Mouse (Mus musculus) heart, postnatal 0 days (tissue): ENCODE data around the gene Capg. TPM values are rescaled to one million over a fixed set of nuclear protein-coding genes. Genes with fewer than 3 reads are reported as not detected.
A peak's percentile ranks its signal among the peaks of the same experiment; 100 is the strongest.

Source experiments
- ATAC-seq: fragments of 200-750 bp; cut with Nextera tagmentation; 2 replicates; pipeline ENCODE4 v1.8.0; 2017; ENCODE audit warnings: low read depth, moderate number of reproducible peaks, moderate library complexity; ENCODE audit not compliant: insufficient read depth
- DNase-seq: peaks from one replicate; pipeline ENCODE4 v3.0.0-alpha.2; 2016; ENCODE audit warnings: low spot score
- H3K27ac ChIP-seq: fragments of 300-500 bp; sonication (generic); 2 replicates; pipeline ENCODE4 v1.5.1; 2014; ENCODE audit warnings: low read depth, mild to moderate bottlenecking
- H3K27me3 ChIP-seq: fragments of 300-500 bp; sonication (generic); 2 replicates; pipeline ENCODE4 v1.6.1; 2014; ENCODE audit warnings: low read length, mixed read lengths; ENCODE audit not compliant: control insufficient read depth, insufficient read depth
- H3K36me3 ChIP-seq: fragments of 300-500 bp; sonication (generic); replicated peaks from 2 replicates; pipeline ENCODE4 v1.6.1; 2014; ENCODE audit warnings: low read length, mixed read lengths; ENCODE audit not compliant: control insufficient read depth, insufficient read depth
- H3K4me1 ChIP-seq: fragments of 300-500 bp; sonication (generic); 2 replicates; pipeline ENCODE4 v1.6.1; 2014; ENCODE audit warnings: antibody characterized with exemption; ENCODE audit not compliant: control insufficient read depth, insufficient read depth
- H3K4me2 ChIP-seq: fragments of 300-500 bp; sonication (generic); 2 replicates; pipeline ENCODE4 v1.6.1; 2014; ENCODE audit warnings: low read depth, mild to moderate bottlenecking, low read length, moderate library complexity
- H3K4me3 ChIP-seq: fragments of 300-500 bp; sonication (generic); 2 replicates; pipeline ENCODE4 v1.5.1; 2014; ENCODE audit warnings: low read depth, low read length
- H3K9ac ChIP-seq: fragments of 300-500 bp; sonication (generic); replicated peaks from 2 replicates; pipeline ENCODE4 v1.6.1; 2014; ENCODE audit warnings: low read depth, low read length, mixed read lengths
- H3K9me3 ChIP-seq: fragments of 300-500 bp; sonication (generic); replicated peaks from 2 replicates; pipeline ENCODE4 v1.6.1; 2016; ENCODE audit warnings: low read length; ENCODE audit not compliant: control insufficient read depth
- CTCF ChIP-seq: IDR thresholded peaks from 2 replicates; pipeline ENCODE4 v1.5.1; 2016; ENCODE audit warnings: antibody characterized with exemption, control low read depth, low read depth
- EP300 ChIP-seq: IDR thresholded peaks from 2 replicates; pipeline ENCODE4 v1.6.1; 2016; ENCODE audit warnings: antibody characterized with exemption, low read depth
- WGBS: fragments of 180-500 bp; shearing (Covaris S2); extraction: QIAGEN DNeasy Blood & Tissue Kit; methylation state at CpG from one replicate; pipeline ENCODE4 v1.1.7; 2014; 5-methylcytosine and 5-hydroxymethylcytosine counted together
- polyA plus RNA-seq: library from polyadenylated mRNA; unstranded; fragments of >200 nt; fragmentation: Nextera tagmentation; extraction: Ambion mirVana; gene quantifications from 2 replicates; pipeline ENCODE4 v1.2.1, GENCODE M21; 2015
- total RNA-seq: library from RNA; depleted of rRNA; stranded (reverse); fragments of >200 nt; gene quantifications from 2 replicates; pipeline ENCODE4 v1.2.3, GENCODE M21; 2014; ENCODE audit warnings: low replicate concordance

Capg gene
- total and polyA plus RNA-seq, 2 experiments from 2014 or later: 25.9 to 53.6 TPM

- Histone ChIP-seq H3K4me3 (no peak overlapping the region), H3K9ac (no peak overlapping the region), H3K9me3 (no peaks in the 10 kb centered on the region), H3K4me1 (no peaks in the 10 kb centered on the region), H3K27ac (no peak overlapping the region), H3K4me2 (no peak overlapping the region), H3K36me3 (peaks cover 23% of the 10 kb centered on the region), H3K27me3 (no peaks in the 10 kb centered on the region)
- TF ChIP-seq EP300 (no peak), CTCF (no peak)
- DNase-seq (no peak), ATAC-seq (no peak)
Measured at GRCm38 (mm10) chr6:72590111-72590510, 45.9 kb downstream of the Capg start.

GRCm38 (mm10) chr6:72593011-72593803 lies 49.0 kb downstream of the Capg start:
- no peak overlapping the region for H3K4me3 ChIP-seq
- peaks cover 11% of the 10 kb centered on the region for H3K36me3 ChIP-seq
- no peak for ATAC-seq
- peaks cover 12% of the 10 kb centered on the region for H3K4me1 ChIP-seq
- H3K27me3 ChIP-seq: no peaks in the 10 kb centered on the region
- TF ChIP-seq CTCF (no peak), EP300 (no peak)
- no peak for DNase-seq
- H3K4me2 ChIP-seq: no peak overlapping the region
- H3K9ac ChIP-seq: no peak overlapping the region
- no peaks in the 10 kb centered on the region for H3K9me3 ChIP-seq
- 70% methylated on average over 6 of the region's 6 CpGs for WGBS
- H3K27ac ChIP-seq: no peak overlapping the region

DNA sequence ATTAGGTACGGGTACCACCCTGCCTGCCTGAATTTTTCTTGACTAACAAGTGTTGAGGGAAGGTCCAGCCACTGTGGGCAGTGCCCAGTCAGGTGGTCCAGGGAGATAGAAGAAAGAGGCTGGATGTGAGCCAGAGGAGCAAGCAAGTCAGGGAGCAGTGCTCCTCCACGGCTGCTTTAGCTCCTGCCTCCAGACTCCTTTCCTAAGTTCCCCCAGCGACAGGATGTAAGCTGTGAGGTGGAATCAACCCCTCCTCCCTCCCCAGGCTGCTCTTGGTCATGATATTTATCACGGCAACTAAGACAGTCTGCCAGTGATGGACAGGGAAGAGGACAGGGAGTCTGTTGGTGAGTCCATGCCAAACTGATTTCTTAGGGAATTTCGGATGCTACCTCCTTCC lies 49.7 kb downstream of the Capg start:
- H3K27ac ChIP-seq: no peak overlapping the region
- ATAC-seq: no peak
- no peak overlapping the region for H3K4me3 ChIP-seq

DNA sequence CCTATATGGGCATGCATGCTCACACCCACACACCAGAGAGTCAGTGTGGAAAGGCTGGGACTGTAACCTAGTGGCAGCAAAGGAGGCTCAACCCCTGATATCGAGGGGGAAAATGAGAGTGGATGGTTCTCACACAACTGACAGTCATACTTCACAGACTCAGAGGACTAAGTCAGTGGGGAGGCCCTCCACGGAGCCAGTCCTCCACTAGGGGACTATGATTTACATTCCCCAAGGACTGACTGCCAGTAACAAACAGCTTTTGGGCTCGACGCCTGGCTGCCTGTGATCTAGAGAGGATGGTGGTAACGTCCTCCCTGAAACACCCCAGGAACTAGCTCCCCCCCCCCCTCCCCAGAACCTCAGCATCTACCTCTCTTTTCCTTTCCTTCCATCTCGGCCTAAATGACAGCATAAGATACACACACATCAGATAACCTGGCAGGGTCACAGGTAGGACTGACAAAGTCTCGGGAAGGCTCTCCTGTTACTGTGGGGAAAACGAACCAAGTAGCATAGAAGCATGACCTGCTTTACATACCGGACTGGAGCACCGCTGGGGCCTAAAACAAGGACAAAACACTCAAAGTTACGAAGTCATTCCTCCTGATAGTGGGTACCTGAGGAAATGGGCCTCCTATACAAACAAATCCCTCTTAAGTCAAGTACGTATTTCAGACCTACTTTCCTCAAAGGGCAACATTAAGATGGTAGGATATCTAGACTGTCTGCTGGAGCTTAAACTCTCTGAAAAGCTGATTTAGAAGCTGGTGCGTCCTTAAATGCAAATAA lies 53.1 kb downstream of the Capg start:
- Histone ChIP-seq H3K4me1 (peaks cover 19% of the 10 kb centered on the region), H3K27ac (peak overlapping the region; percentile 49; the same call in 1 of the 2 replicates), H3K4me2 (peak overlapping the region; percentile 77), H3K27me3 (no peaks in the 10 kb centered on the region), H3K9me3 (no peaks in the 10 kb centered on the region), H3K9ac (peak overlapping the region; percentile 63), H3K36me3 (peaks cover 11% of the 10 kb centered on the region), H3K4me3 (peak overlapping the region; percentile 62)
- DNase-seq (peak; percentile 30), ATAC-seq (no peak)
- 44% methylated on average over 13 of the region's 13 CpGs for WGBS
- no peak for TF ChIP-seq EP300
- TF ChIP-seq CTCF: no peak

More for the DNA sequence above, 49.7 kb downstream of the Capg start:
- Histone ChIP-seq H3K9me3 (no peaks in the 10 kb centered on the region), H3K4me2 (no peak overlapping the region), H3K27me3 (no peaks in the 10 kb centered on the region), H3K36me3 (peaks cover 11% of the 10 kb centered on the region), H3K9ac (no peak overlapping the region), H3K4me1 (peaks cover 12% of the 10 kb centered on the region)
- no peak for TF ChIP-seq EP300
- TF ChIP-seq CTCF: no peak
- no peak for DNase-seq
- 37% methylated on average over 5 of the region's 5 CpGs for WGBS

GRCm38 (mm10) chr6:72597956-72598753 lies 54.0 kb downstream of the Capg start, which contains the start of the genes Elmod3 and Retsat:
Gene Elmod3 (minus strand): TSS chr6:72598413.
Gene Retsat (plus strand): TSS chr6:72598475.
- Histone ChIP-seq H3K27ac (peak within 1 kb of the TSS; percentile 96), H3K4me3 (peak within 1 kb of the TSS; percentile 62), H3K4me2 (peak within 1 kb of the TSS; percentile 77), H3K9me3 (no peaks in the 10 kb centered on the region), H3K9ac (peak within 1 kb of the TSS; percentile 63), H3K4me1 (peaks cover 19% of the 10 kb centered on the region), H3K36me3 (peaks cover 11% of the 10 kb centered on the region; the same call in 1 of the 2 replicates), H3K27me3 (no peaks in the 10 kb centered on the region)
- peak; percentile 72; the same call in 1 of the 2 replicates for TF ChIP-seq EP300
- no peak for TF ChIP-seq CTCF
- peak; percentile 88 for ATAC-seq
- WGBS: under 1% methylated on average over 38 of the region's 38 CpGs
- peak; percentile 99 for DNase-seq
